Mouse (Mus musculus) activated CD4-positive, CD25-positive, alpha-beta regulatory T cell (primary cell): ENCODE measurements around the gene Aldh3b2. TPM values are rescaled to one million over a fixed set of nuclear protein-coding genes. Genes with fewer than 3 reads are reported as not detected.

Experiments used
- polyA plus RNA-seq, 2 experiments: library from polyadenylated mRNA; unstranded; fragments of 100-300 nt; shearing (Covaris generic); gene quantifications; one replicate each; pipeline ENCODE4 v1.2.1; 2017

Aldh3b2 gene
- polyA plus RNA-seq: not detected

DNA sequence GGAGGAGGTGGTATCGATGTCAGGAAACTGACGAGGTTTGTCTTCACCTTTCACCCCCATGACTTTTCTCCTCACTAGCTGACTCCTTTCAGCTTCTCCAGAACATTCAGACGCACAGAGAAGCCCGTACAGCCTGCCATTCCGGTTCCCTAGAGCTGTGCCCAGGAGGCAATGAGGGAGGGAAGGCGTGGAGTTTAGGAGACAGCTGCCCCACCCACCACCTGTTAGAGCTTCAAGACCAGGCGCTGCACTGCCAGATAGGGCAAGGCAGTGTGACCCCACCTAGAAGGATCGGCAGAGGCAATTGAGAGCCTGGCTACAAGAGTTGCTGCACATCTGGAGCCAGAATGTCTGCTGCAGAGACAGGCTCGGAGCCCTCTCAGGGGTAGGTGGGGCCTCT is at the start of gene Aldh3b2:
Gene Aldh3b2, plus strand, starts transcription at position 100 of the 400 bp plus-strand sequence.

DNA sequence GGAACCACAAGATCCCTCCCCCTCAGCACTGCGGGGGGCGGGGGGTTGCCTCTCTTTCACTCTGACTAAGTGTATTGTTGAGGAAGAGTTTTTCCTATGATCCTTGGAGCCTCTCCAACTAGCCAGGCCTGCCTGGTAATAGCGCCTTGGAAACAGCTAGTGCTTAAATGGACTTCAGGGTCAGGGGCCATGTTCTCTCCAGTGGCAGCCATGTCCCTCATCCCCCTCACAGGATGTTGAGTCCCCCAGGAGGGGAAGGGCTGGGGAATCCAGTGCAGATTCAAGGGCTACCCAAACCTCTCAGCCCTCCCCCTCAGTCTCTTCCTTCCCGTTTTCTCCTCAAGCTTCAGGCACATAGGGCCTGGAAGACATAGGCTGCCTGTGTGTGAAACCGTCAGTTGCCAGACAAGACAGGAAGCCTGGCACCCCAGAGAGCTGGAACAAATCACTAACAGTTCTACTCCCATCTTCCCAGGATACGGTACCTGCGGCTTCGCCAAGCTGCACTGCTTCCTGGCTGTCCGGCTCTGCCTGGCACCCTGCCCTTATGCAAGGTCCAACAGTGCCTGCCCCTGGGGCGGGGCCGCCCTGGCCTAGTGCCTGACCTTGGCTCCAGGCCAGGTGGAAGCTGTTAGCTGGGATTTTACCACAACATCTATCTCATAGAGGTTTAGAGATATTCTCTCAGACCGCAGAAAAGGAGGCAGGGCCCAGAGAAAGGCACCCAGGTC is 42.8 kb upstream of the Aldh3b2 start, which contains the start of gene Aldh3b1:
Gene Aldh3b1, minus strand, starts transcription at position 598 of the 731 bp plus-strand sequence.

DNA sequence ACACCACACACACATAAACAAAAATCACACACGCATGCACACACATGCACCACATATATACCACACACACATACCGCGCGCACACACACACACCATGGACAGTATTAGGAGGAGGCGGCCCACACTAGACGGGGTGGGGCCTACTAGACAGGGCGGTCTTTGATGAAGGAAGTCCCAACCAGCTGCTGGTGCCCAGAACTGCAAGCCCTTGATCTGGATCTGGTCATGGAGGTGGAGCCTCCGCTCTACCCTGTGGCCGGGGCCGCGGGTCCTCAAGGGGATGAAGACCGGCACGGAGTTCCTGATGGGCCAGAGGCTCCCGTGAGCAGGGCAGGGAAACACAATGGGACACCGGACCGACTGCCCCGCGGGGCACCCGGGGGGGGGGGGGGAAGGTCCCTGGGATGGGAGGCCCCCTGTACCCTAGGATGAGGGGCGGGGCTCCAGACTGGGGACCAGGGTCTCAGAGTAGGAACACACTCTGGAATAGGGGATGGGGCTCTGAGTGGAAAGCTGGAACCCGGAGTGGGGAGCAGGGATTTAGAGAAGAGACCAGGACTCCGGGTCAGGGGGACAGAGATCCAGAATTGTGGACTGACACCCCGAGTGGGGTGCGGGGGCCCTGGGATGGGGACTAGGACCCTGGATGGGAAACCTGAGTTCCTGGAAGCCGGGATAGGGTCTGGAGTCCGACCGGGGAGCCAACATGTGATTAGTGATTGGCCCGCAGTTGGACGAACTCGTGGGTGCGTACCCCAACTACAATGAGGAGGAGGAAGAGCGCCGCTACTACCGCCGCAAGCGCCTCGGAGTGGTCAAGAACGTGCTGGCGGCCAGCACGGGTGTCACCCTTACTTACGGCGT is 36.9 kb upstream of the Aldh3b2 start, which contains the start of gene Unc93b1:
Gene Unc93b1, plus strand, starts transcription at position 155 of the 864 bp plus-strand sequence.

GRCm38 (mm10) chr19:3958470-3958869 is 13.7 kb upstream of the Aldh3b2 start, which contains the start of gene Aldh3b3:
Gene Aldh3b3, plus strand, starts transcription at chr19:3958645.

DNA sequence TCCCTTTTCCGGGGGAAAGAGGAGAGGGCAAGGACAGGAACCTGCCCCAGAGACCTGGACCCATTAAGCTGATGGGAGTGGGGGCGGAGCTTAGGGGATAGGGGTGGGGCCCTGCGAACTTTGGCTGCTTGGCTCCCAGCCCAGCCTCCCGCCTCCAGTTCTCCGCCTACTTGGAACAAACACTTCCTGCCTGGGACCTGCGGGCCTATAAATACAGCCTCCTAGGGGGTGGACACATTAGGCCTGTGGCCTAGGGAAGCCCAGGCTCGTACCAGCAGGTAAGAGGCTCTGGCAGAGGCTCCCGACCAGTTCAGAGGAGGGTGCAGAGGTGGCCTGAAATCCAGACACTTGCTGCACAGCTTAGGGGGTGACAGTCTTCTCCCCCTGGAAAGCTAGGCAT is 14.2 kb downstream of the Aldh3b2 start, which contains the start of gene Acy3:
Gene Acy3, plus strand, starts transcription at position 237 of the 400 bp plus-strand sequence.

DNA sequence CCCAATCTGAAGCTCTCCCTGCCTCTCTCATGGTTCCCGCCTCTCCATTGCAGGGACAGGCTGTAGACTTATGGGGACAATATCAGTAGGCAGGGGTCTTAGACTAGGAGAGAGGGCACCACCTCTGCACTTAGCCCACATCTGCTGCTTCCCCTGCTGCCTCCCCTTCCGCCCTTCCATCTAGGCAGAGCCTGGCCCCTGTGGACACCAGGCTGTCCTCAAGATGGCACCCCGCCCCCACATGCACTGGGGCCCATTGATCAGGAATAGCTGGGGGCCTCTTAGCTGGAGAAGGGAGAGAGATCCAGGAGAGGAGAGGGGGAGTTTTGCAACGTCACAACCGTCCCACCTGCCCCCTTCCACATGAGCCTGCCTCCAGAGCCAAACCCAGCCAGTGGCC is 20.3 kb downstream of the Aldh3b2 start, which contains the start of gene Tbx10:
Gene Tbx10, plus strand, starts transcription at position 337 of the 400 bp plus-strand sequence.

DNA sequence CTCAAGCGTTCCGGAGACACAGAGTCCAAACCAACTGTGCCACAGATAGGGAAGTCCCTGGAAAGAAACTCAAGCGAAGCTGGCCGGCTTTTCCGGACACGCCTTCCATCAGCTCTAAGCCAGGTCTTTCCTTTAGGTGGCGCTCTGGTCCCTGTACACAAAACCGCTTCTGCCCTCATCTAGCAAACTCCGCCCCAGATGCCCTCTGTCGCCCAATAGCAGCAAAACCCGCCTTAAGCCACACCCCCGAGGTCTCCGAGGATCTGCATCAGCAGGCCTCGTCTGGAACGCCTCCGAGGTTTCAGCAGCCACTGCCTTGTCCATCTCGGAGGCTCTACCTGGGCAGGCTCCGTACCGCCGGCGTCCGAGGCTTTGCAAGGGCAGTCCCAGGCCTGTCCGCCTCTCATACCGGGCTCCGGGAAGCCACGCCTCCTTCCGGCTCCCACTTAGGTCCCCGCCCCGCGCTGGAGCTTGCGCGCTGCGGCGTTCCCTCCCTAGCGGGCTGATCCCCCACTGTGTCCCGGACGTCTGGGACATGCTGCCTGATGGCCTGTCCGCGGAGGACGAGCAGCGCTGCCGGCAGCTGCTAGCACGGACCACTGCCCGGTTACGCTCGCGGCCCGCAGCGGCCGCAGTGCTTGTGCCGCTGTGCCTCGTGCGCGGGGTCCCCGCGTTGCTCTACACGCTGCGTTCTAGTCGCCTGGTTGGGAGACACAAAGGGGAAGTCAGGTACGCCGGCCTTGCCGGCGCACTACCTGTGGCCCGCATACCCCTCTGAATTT is 28.2 kb downstream of the Aldh3b2 start, which contains the start of the genes Nudt8 and Gm49405:
Gene Nudt8, plus strand, starts transcription at position 462 of the 782 bp plus-strand sequence.
Gene Gm49405, plus strand, starts transcription at position 508 of the 782 bp plus-strand sequence.

DNA sequence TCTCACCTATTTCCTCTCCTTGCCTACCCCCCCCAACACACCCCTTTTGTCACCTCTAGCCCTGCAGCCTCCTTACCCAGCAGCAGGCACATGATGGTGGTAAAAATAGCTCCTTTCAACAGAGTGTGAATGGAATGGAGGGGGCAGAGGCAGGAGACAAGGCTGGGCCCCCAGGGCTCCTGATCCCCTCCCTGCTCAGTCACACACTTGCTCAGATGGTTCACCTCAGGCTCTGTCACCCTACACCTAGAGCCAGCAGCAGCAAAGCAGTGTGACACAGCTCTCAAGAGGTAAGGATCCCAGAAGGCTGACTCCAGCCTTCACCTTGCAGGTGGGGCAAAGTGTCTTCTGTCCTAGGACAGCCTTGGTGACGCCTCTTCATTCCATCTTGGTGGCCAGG is 31.0 kb downstream of the Aldh3b2 start, which contains the start of gene Doc2g:
Gene Doc2g, plus strand, starts transcription at position 202 of the 400 bp plus-strand sequence.

GRCm38 (mm10) chr19:4012432-4013022 is 40.4 kb downstream of the Aldh3b2 start, which contains the start of gene Ndufv1:
Gene Ndufv1, minus strand, starts transcription at chr19:4012806.

Other genes with a start within 250 kb of the Aldh3b2 start
- gene Kmt5b, start 204.9 kb upstream of the Aldh3b2 start, polyA plus RNA-seq: 10 to 100 TPM; 62.5 to 74.5 TPM
- 10 to 100 TPM in 1 of 2 experiments, 1 to 10 TPM in 1; 7.6 to 13.0 TPM for gene Chka, start 120.6 kb upstream of the Aldh3b2 start, polyA plus RNA-seq
- gene Tcirg1, start 65.2 kb upstream of the Aldh3b2 start, polyA plus RNA-seq: 10 to 100 TPM; 58.6 to 70.8 TPM
- 100 to 1,000 TPM; 218 to 241 TPM for gene Ndufs8, start 59.6 kb upstream of the Aldh3b2 start, polyA plus RNA-seq
- 1 to 10 TPM in 1 of 2 experiments, under 1 TPM in 1; 0.63 to 1.3 TPM for gene Aldh3b1, start 42.5 kb upstream of the Aldh3b2 start, polyA plus RNA-seq
- gene Unc93b1, start 37.1 kb upstream of the Aldh3b2 start, polyA plus RNA-seq: 10 to 100 TPM; 24.4 to 40.8 TPM
- gene Aldh3b3, start 13.7 kb upstream of the Aldh3b2 start, polyA plus RNA-seq: under 1 TPM in 1 of 2 experiments, not detected in 1; 0.20 TPM
- under 1 TPM in 1 of 2 experiments, not detected in 1; 0.66 TPM for gene Acy3, start 14.2 kb downstream of the Aldh3b2 start, polyA plus RNA-seq
- gene Tbx10, start 20.4 kb downstream of the Aldh3b2 start, polyA plus RNA-seq: under 1 TPM in 1 of 2 experiments, not detected in 1; 0.12 TPM
- gene Nudt8, start 28.3 kb downstream of the Aldh3b2 start, polyA plus RNA-seq: 10 to 100 TPM; 11.5 to 24.3 TPM
- 1 to 10 TPM in 1 of 2 experiments, under 1 TPM in 1; 0.42 to 2.4 TPM for gene Gm49405, start 28.3 kb downstream of the Aldh3b2 start, polyA plus RNA-seq
- gene Doc2g, start 31.0 kb downstream of the Aldh3b2 start, polyA plus RNA-seq: 1 to 10 TPM in 1 of 2 experiments, under 1 TPM in 1; 0.52 to 4.1 TPM
- 100 to 1,000 TPM; 134 to 170 TPM for gene Ndufv1, start 40.5 kb downstream of the Aldh3b2 start, polyA plus RNA-seq
- 100 to 1,000 TPM; 602 to 648 TPM for gene Gstp1, start 65.7 kb downstream of the Aldh3b2 start, polyA plus RNA-seq
- gene Gstp2, start 73.7 kb downstream of the Aldh3b2 start, polyA plus RNA-seq: 10 to 100 TPM in 1 of 2 experiments, 1 to 10 TPM in 1; 2.0 to 12.8 TPM
- 100 to 1,000 TPM; 132 to 137 TPM for gene Gstp3, start 87.2 kb downstream of the Aldh3b2 start, polyA plus RNA-seq
- gene Cabp2, start 109.2 kb downstream of the Aldh3b2 start, polyA plus RNA-seq: not detected
- gene Cdk2ap2, start 124.9 kb downstream of the Aldh3b2 start, polyA plus RNA-seq: 100 to 1,000 TPM; 721 to 747 TPM
- gene Pitpnm1, start 127.7 kb downstream of the Aldh3b2 start, polyA plus RNA-seq: 100 to 1,000 TPM; 256 to 279 TPM
- 100 to 1,000 TPM; 195 to 206 TPM for gene Aip, start 153.5 kb downstream of the Aldh3b2 start, polyA plus RNA-seq
- not detected for gene Gpr152, start 167.5 kb downstream of the Aldh3b2 start, polyA plus RNA-seq
- gene Cabp4, start 171.7 kb downstream of the Aldh3b2 start, polyA plus RNA-seq: under 1 TPM; 0.16 to 0.52 TPM
- 100 to 1,000 TPM; 293 to 521 TPM for gene Coro1b, start 176.3 kb downstream of the Aldh3b2 start, polyA plus RNA-seq
- gene Ptprcap, start 181.3 kb downstream of the Aldh3b2 start, polyA plus RNA-seq: 1,000 to 10,000 TPM; 1,707 to 1,870 TPM
- 10 to 100 TPM; 43.4 to 45.2 TPM for gene Rps6kb2, start 191.0 kb downstream of the Aldh3b2 start, polyA plus RNA-seq
- 10 to 100 TPM; 11.8 to 20.0 TPM for gene Carns1, start 203.2 kb downstream of the Aldh3b2 start, polyA plus RNA-seq
- gene Tbc1d10c, start 219.0 kb downstream of the Aldh3b2 start, polyA plus RNA-seq: 100 to 1,000 TPM; 624 to 764 TPM
- 1,000 to 10,000 TPM; 1,254 to 1,335 TPM for gene Ppp1ca, start 219.7 kb downstream of the Aldh3b2 start, polyA plus RNA-seq
- gene Rad9a, start 229.3 kb downstream of the Aldh3b2 start, polyA plus RNA-seq: 10 to 100 TPM; 43.8 to 69.5 TPM
- gene Clcf1, start 241.9 kb downstream of the Aldh3b2 start, polyA plus RNA-seq: 10 to 100 TPM; 20.4 to 31.3 TPM
- gene AC109138.7, start 242.0 kb downstream of the Aldh3b2 start, polyA plus RNA-seq: not detected